Mouse (Mus musculus): ENCODE data around the gene Mybpc1. TPM values are rescaled to one million over a fixed set of nuclear protein-coding genes. Genes with fewer than 3 reads are reported as not detected.
"Not testable (repeated sequence)": the region's sequence is repeated elsewhere in the genome, so short reads cannot be mapped to it uniquely, and the experiment has no call there.

The Mybpc1 gene
- polyA plus RNA-seq, 1 experiment from 2014 or later = 2.1 TPM

GRCm38 (mm10) chr10:88494959-88495587, 109.9 kb downstream of the Mybpc1 start:
- H3K9me3 ChIP-seq (ENCODE audit: control insufficient read depth, low read length) = no peaks in the 10 kb centered on the region
- ATAC-seq (replicated peaks; ENCODE audit: low FRiP score, low TSS enrichment, low read depth) (no peak), DNase-seq (ENCODE audit: low spot score) (no peak)
- WGBS = 76% methylated on average over 4 of the region's 4 CpGs
- no peaks in the 10 kb centered on the region for H3K27me3 ChIP-seq (replicated peaks; ENCODE audit: control insufficient read depth, insufficient read depth, low read length)
- 0 out of 2 replicates have a peak, but pooled peaks cover 3% of the 10 kb centered on the region for H3K4me1 ChIP-seq (replicated peaks; ENCODE audit: control insufficient read depth, insufficient read depth, low read length)
- H3K4me2 ChIP-seq (ENCODE audit: low read length) = no peak overlapping the region
- H3K36me3 ChIP-seq (ENCODE audit: control insufficient read depth, insufficient read depth, low read length) = no peaks in the 10 kb centered on the region
- H3K4me3 ChIP-seq (ENCODE audit: low read depth, low read length) = no peak overlapping the region
- H3K27ac ChIP-seq (ENCODE audit: low read depth) = no peak overlapping the region
- H3K9ac ChIP-seq (ENCODE audit: low read length) = no peak overlapping the region

- 88% methylated on average over 8 of the region's 8 CpGs for WGBS
- H3K4me2 ChIP-seq (ENCODE audit: low read length) = no peak overlapping the region
- no peak for ATAC-seq (replicated peaks; ENCODE audit: low FRiP score, low TSS enrichment, low read depth)
- DNase-seq (ENCODE audit: low spot score) = no peak
- H3K36me3 ChIP-seq (ENCODE audit: control insufficient read depth, insufficient read depth, low read length) = no peaks in the 10 kb centered on the region
- no peaks in the 10 kb centered on the region for H3K27me3 ChIP-seq (replicated peaks; ENCODE audit: control insufficient read depth, insufficient read depth, low read length)
- no peak overlapping the region for H3K4me3 ChIP-seq (ENCODE audit: low read depth, low read length)
- H3K4me1 ChIP-seq (replicated peaks; ENCODE audit: control insufficient read depth, insufficient read depth, low read length) = 0 out of 2 replicates have a peak, but pooled peaks cover 3% of the 10 kb centered on the region
- H3K9me3 ChIP-seq (ENCODE audit: control insufficient read depth, low read length) = no peaks in the 10 kb centered on the region
- H3K27ac ChIP-seq (ENCODE audit: low read depth) = no peak overlapping the region
- H3K9ac ChIP-seq (ENCODE audit: low read length) = no peak overlapping the region
Observed at GRCm38 (mm10) chr10:88492658-88493057, 112.3 kb downstream of the Mybpc1 start.

GRCm38 (mm10) chr10:88491632-88492031, 113.3 kb downstream of the Mybpc1 start:
- Histone ChIP-seq H3K27ac (ENCODE audit: low read depth) (no peak overlapping the region), H3K27me3 (replicated peaks; ENCODE audit: control insufficient read depth, insufficient read depth, low read length) (no peaks in the 10 kb centered on the region), H3K9ac (ENCODE audit: low read length) (no peak overlapping the region), H3K4me3 (ENCODE audit: low read depth, low read length) (no peak overlapping the region), H3K36me3 (ENCODE audit: control insufficient read depth, insufficient read depth, low read length) (no peaks in the 10 kb centered on the region; the same call in 1 of the 2 replicates), H3K4me1 (replicated peaks; ENCODE audit: control insufficient read depth, insufficient read depth, low read length) (no peaks in the 10 kb centered on the region), H3K4me2 (ENCODE audit: low read length) (no peak overlapping the region), H3K9me3 (ENCODE audit: control insufficient read depth, low read length) (no peaks in the 10 kb centered on the region)
- DNase-seq (ENCODE audit: low spot score) (no peak), ATAC-seq (replicated peaks; ENCODE audit: low FRiP score, low TSS enrichment, low read depth) (no peak)
- 59% methylated on average over 7 of the region's 7 CpGs for WGBS

- H3K9me3 ChIP-seq (ENCODE audit: control insufficient read depth, low read length) = no peaks in the 10 kb centered on the region
- 94% methylated on average over 5 of the region's 5 CpGs for WGBS
- no peaks in the 10 kb centered on the region for H3K4me1 ChIP-seq (replicated peaks; ENCODE audit: control insufficient read depth, insufficient read depth, low read length)
- ATAC-seq (replicated peaks; ENCODE audit: low FRiP score, low TSS enrichment, low read depth) (no peak), DNase-seq (ENCODE audit: low spot score) (no peak)
- no peak overlapping the region for H3K9ac ChIP-seq (ENCODE audit: low read length)
- H3K27me3 ChIP-seq (replicated peaks; ENCODE audit: control insufficient read depth, insufficient read depth, low read length) = no peaks in the 10 kb centered on the region
- no peak overlapping the region for H3K4me3 ChIP-seq (ENCODE audit: low read depth, low read length)
- peaks cover 6% of the 10 kb centered on the region; the same call in 1 of the 2 replicates for H3K36me3 ChIP-seq (ENCODE audit: control insufficient read depth, insufficient read depth, low read length)
- no peak overlapping the region for H3K27ac ChIP-seq (ENCODE audit: low read depth)
- H3K4me2 ChIP-seq (ENCODE audit: low read length) = no peak overlapping the region
Observed at GRCm38 (mm10) chr10:88488629-88489028, 116.3 kb downstream of the Mybpc1 start.

GRCm38 (mm10) chr10:88482866-88483265, 122.1 kb downstream of the Mybpc1 start:
- H3K36me3 ChIP-seq (ENCODE audit: control insufficient read depth, insufficient read depth, low read length); H3K27me3 ChIP-seq (replicated peaks; ENCODE audit: control insufficient read depth, insufficient read depth, low read length); H3K4me3 ChIP-seq (ENCODE audit: low read depth, low read length); H3K9ac ChIP-seq (ENCODE audit: low read length); H3K9me3 ChIP-seq (ENCODE audit: control insufficient read depth, low read length); H3K4me2 ChIP-seq (ENCODE audit: low read length); H3K4me1 ChIP-seq (replicated peaks; ENCODE audit: control insufficient read depth, insufficient read depth, low read length); ATAC-seq (replicated peaks; ENCODE audit: low FRiP score, low TSS enrichment, low read depth); H3K27ac ChIP-seq (ENCODE audit: low read depth); DNase-seq (ENCODE audit: low spot score): not testable (repeated sequence)
- 90% methylated on average over 10 of the region's 10 CpGs for WGBS

Other genes with a start within 250 kb of the Mybpc1 start
- gene Dram1, start 226.1 kb downstream of the Mybpc1 start, polyA plus RNA-seq (2014; fragmentation: Nextera tagmentation; extraction: Ambion mirVana) = 3.1 and 3.6 TPM in 2 replicates
- gene Gnptab, start 226.0 kb downstream of the Mybpc1 start, polyA plus RNA-seq (2014; fragmentation: Nextera tagmentation; extraction: Ambion mirVana) = 14.0 and 14.3 TPM in 2 replicates
- gene Sycp3, start 145.6 kb downstream of the Mybpc1 start, polyA plus RNA-seq (2014; fragmentation: Nextera tagmentation; extraction: Ambion mirVana) = 0.23 TPM in 1 of 2 replicates, not detected in the other
- 21.2 and 37.9 TPM in 2 replicates for gene Chpt1, start 101.1 kb downstream of the Mybpc1 start, polyA plus RNA-seq (2014; fragmentation: Nextera tagmentation; extraction: Ambion mirVana)
- 0.51 and 0.62 TPM in 2 replicates for gene Spic, start 79.9 kb upstream of the Mybpc1 start, polyA plus RNA-seq (2014; fragmentation: Nextera tagmentation; extraction: Ambion mirVana)
- 175 and 181 TPM in 2 replicates for gene Arl1, start 125.7 kb upstream of the Mybpc1 start, polyA plus RNA-seq (2014; fragmentation: Nextera tagmentation; extraction: Ambion mirVana)
- 30.5 and 34.9 TPM in 2 replicates for gene Utp20, start 221.7 kb upstream of the Mybpc1 start, polyA plus RNA-seq (2014; fragmentation: Nextera tagmentation; extraction: Ambion mirVana)